Mouse (Mus musculus) C2C12 (cell line): Measurements from ENCODE around the gene Ptprm. TPM values are rescaled to one million over a fixed set of nuclear protein-coding genes. Genes with fewer than 3 reads are reported as not detected.

Experiments used
- H3K27me3 ChIP-seq: one replicate; pipeline ENCODE4 v1.6.1; 2011; ENCODE audit not compliant: control insufficient read depth, insufficient read depth, insufficient read length
- H3K36me3 ChIP-seq: one replicate; pipeline ENCODE4 v1.6.1; 2011; ENCODE audit not compliant: control insufficient read depth, insufficient read depth
- H3K4me3 ChIP-seq: one replicate; pipeline ENCODE4 v1.5.1; 2011; ENCODE audit warnings: mild to moderate bottlenecking, control low read depth; ENCODE audit not compliant: poor library complexity, insufficient read depth, severe bottlenecking
- H3K79me2 ChIP-seq: one replicate; pipeline ENCODE4 v1.6.1; 2011; ENCODE audit not compliant: control insufficient read depth, insufficient read depth
- H3K79me3 ChIP-seq: one replicate; pipeline ENCODE4 v1.6.1; 2011; ENCODE audit warnings: low read depth, control low read depth
- H3ac ChIP-seq: one replicate; pipeline ENCODE3; 2011; ENCODE audit warnings: low read depth; ENCODE audit not compliant: control insufficient read depth, insufficient read length
- CEBPB ChIP-seq: IDR thresholded peaks from one replicate; pipeline ENCODE4 v1.6.1; 2011; ENCODE audit warnings: low read depth, mild to moderate bottlenecking, control low read depth, moderate library complexity
- CTCF ChIP-seq: IDR thresholded peaks from one replicate; pipeline ENCODE4 v1.5.1; 2011; ENCODE audit not compliant: control insufficient read depth, insufficient read depth, insufficient read length
- FOSL1 ChIP-seq: IDR thresholded peaks from one replicate; pipeline ENCODE4 v1.8.0; 2011; ENCODE audit warnings: mild to moderate bottlenecking, low read length; ENCODE audit not compliant: poor library complexity, insufficient read depth, severe bottlenecking
- MAX ChIP-seq: IDR thresholded peaks from one replicate; pipeline ENCODE4 v1.6.1; 2011; ENCODE audit warnings: mild to moderate bottlenecking, control low read depth
- MYOD1 ChIP-seq: IDR thresholded peaks from one replicate; pipeline ENCODE4 v1.6.1; 2011; ENCODE audit warnings: low read depth; ENCODE audit not compliant: control insufficient read depth, insufficient read length
- MYOG ChIP-seq: IDR thresholded peaks from one replicate; pipeline ENCODE4 v1.6.1; 2011; ENCODE audit not compliant: control insufficient read depth, insufficient read length; ENCODE audit errors: extremely low read depth
- USF1 ChIP-seq: IDR thresholded peaks from one replicate; pipeline ENCODE4 v1.6.1; 2011; ENCODE audit warnings: low read depth, mild to moderate bottlenecking, control low read depth, moderate library complexity
- polyA plus RNA-seq: library from polyadenylated mRNA; unstranded; fragments of >200 nt; fragmentation: generic; extraction: Trizol; gene quantifications from one replicate; pipeline ENCODE4 v1.2.1, GENCODE M21; 2012; ENCODE audit warnings: missing spikeins

Ptprm gene
- polyA plus RNA-seq, 1 experiment, result 4.4 TPM

GRCm38 (mm10) chr17:66786166-66786565 is 568.1 kb downstream of the Ptprm start:
- Histone ChIP-seq H3K79me3 (no peaks in the 10 kb centered on the region), H3K79me2 (no peaks in the 10 kb centered on the region), H3K27me3 (no peaks in the 10 kb centered on the region), H3K4me3 (no peak overlapping the region), H3ac (no peak overlapping the region), H3K36me3 (no peaks in the 10 kb centered on the region)
- TF ChIP-seq CTCF, result no peak
- no peak for TF ChIP-seq MAX
- no peak for TF ChIP-seq FOSL1
- no peak for TF ChIP-seq USF1
- no peak for TF ChIP-seq MYOG
- no peak for TF ChIP-seq CEBPB
- no peak for TF ChIP-seq MYOD1

- Histone ChIP-seq H3K4me3 (no peak overlapping the region), H3ac (no peak overlapping the region), H3K36me3 (no peaks in the 10 kb centered on the region), H3K27me3 (no peaks in the 10 kb centered on the region), H3K79me3 (no peaks in the 10 kb centered on the region), H3K79me2 (no peaks in the 10 kb centered on the region)
- no peak for TF ChIP-seq CEBPB
- TF ChIP-seq MYOD1, result no peak
Observed at GRCm38 (mm10) chr17:66785586-66785985, 568.7 kb downstream of the Ptprm start.

- Histone ChIP-seq H3K79me3 (no peaks in the 10 kb centered on the region), H3K4me3 (no peak overlapping the region), H3K79me2 (no peaks in the 10 kb centered on the region), H3ac (no peak overlapping the region), H3K36me3 (no peaks in the 10 kb centered on the region), H3K27me3 (no peaks in the 10 kb centered on the region)
- no peak for TF ChIP-seq MAX
- TF ChIP-seq MYOG, result no peak
- TF ChIP-seq MYOD1, result no peak
- TF ChIP-seq USF1, result no peak
- TF ChIP-seq FOSL1, result no peak
- no peak for TF ChIP-seq CEBPB
- no peak for TF ChIP-seq CTCF
Observed at GRCm38 (mm10) chr17:66783601-66784000, 570.7 kb downstream of the Ptprm start.

- no peaks in the 10 kb centered on the region for H3K79me3 ChIP-seq
- no peak overlapping the region for H3ac ChIP-seq
- H3K4me3 ChIP-seq, result no peak overlapping the region
- H3K27me3 ChIP-seq, result no peaks in the 10 kb centered on the region
- no peaks in the 10 kb centered on the region for H3K79me2 ChIP-seq
- TF ChIP-seq CTCF (no peak), FOSL1 (no peak), MYOG (no peak), MAX (no peak), CEBPB (no peak), MYOD1 (no peak), USF1 (no peak)
- no peaks in the 10 kb centered on the region for H3K36me3 ChIP-seq
Observed at GRCm38 (mm10) chr17:66783075-66783492, 571.2 kb downstream of the Ptprm start.

GRCm38 (mm10) chr17:66781910-66782309 is 572.3 kb downstream of the Ptprm start:
- Histone ChIP-seq H3K79me2 (no peaks in the 10 kb centered on the region), H3K4me3 (no peak overlapping the region), H3ac (no peak overlapping the region), H3K79me3 (no peaks in the 10 kb centered on the region), H3K27me3 (no peaks in the 10 kb centered on the region), H3K36me3 (no peaks in the 10 kb centered on the region)
- TF ChIP-seq CTCF, result no peak
- no peak for TF ChIP-seq CEBPB
- no peak for TF ChIP-seq FOSL1
- no peak for TF ChIP-seq MYOD1
- no peak for TF ChIP-seq USF1
- TF ChIP-seq MYOG, result no peak
- no peak for TF ChIP-seq MAX

GRCm38 (mm10) chr17:66779026-66779425 is 575.2 kb downstream of the Ptprm start:
- H3K79me3 ChIP-seq, result no peaks in the 10 kb centered on the region
- H3K4me3 ChIP-seq, result no peak overlapping the region
- H3K36me3 ChIP-seq, result no peaks in the 10 kb centered on the region
- no peaks in the 10 kb centered on the region for H3K79me2 ChIP-seq
- TF ChIP-seq CEBPB (no peak), USF1 (no peak), MYOD1 (no peak), MYOG (no peak), FOSL1 (no peak), CTCF (no peak), MAX (no peak)
- no peaks in the 10 kb centered on the region for H3K27me3 ChIP-seq
- H3ac ChIP-seq, result no peak overlapping the region
